Mouse (Mus musculus) lung, postnatal 14 days (tissue): ENCODE measurements around the gene Ppara.

Source experiments
- DNase-seq: peaks from one replicate; pipeline ENCODE4 v3.0.0; 2021

Ppara gene

GRCm38 (mm10) chr15:85705566-85706332 is 29.0 kb upstream of the Ppara start:
- no peak for DNase-seq

- no peak for DNase-seq
Measured at GRCm38 (mm10) chr15:85706527-85706926, 28.3 kb upstream of the Ppara start.

DNA sequence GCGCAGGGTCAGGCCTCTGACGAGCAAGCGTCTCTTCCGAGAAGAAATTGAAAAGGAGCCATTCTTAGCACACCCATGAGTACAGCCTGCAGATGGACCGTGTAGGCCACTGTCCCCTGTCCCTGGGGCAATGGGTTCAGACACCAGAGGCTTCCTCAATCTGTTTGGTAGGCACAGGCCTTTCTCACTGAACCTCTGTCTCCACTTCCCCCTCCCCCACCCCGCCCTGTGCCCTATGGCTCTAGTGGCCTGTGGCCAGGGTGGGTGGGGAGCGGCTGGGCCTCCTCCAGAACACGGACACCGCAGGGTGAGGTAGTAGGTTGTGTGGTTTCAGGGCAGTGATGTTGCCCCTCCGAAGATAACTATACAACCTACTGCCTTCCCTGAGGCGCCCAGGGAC is 27.8 kb upstream of the Ppara start:
- DNase-seq = no peak

DNA sequence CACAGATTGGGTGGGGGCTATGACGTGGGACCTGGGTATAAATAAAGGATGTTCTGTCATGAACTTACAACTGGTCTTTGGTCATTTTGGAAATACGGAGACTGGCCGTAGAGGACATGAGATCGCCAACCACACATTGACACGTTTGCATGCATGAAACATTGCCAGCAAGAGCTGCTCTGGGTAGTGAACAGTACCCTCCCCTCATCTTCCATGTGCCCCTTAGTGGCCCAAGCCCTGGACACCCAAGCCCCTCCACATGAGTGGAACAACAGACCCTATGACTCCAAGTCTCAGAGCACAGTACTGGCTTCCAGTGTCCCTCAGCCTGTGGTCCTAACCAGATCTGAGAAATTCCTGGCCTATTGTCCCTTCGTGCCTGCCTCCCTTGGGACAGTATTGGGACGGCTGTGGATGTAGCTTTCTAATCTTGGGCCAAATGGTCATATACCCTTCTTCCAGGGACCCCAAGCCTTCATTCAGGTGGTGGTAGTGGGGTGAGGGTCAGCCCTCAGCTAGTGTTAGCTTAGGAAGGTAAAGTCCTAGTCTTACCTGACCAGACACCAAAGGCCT is 27.2 kb upstream of the Ppara start:
- no peak for DNase-seq

GRCm38 (mm10) chr15:85708217-85708616 is 26.6 kb upstream of the Ppara start:
- DNase-seq = no peak

DNA sequence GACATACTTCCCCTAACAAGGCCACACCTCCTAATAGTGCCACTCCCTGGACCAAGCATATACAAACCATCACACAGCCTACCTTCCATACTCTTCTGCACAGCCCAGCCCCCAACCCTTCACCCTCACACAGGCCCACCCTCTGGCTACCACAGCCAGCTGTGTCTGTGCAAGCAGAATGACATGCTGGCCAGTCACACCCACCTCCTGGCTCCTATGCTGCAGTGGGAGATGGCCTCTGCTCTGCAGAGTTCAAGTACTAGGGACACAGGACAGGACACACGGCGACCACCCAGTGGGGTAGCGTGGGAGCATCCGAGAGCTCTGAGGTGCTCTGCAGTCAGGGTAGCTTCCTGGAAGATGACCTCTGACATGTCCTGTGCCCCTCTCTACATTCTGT is 25.9 kb upstream of the Ppara start:
- no peak for DNase-seq

- peak; percentile 92 for DNase-seq
Measured at GRCm38 (mm10) chr15:85709268-85709973, 25.4 kb upstream of the Ppara start.

GRCm38 (mm10) chr15:85710179-85710578 is 24.6 kb upstream of the Ppara start:
- peak; percentile 85 for DNase-seq

- no peak for DNase-seq
Measured at GRCm38 (mm10) chr15:85710641-85711580, 23.9 kb upstream of the Ppara start.

- no peak for DNase-seq
Measured at GRCm38 (mm10) chr15:85712565-85713168, 22.1 kb upstream of the Ppara start.

DNA sequence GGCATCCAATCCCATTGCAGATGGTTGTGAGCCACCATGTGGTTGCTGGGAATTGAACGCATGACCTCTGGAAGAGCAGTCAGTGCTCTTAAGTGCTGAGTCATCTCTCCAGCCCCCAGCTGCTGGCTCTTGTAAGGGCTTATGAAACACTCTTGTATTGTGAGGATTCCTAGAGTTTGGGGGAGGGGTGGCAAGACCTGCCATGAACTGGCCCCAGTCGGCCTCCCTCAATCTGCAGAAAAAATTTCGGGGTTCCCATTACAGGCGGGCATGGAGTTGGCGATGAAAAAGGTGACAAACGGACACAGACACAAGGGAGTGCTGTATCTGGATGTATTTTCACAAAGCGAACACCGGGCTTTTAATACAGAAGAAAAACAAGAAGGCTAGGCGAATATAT is 21.4 kb upstream of the Ppara start:
- no peak for DNase-seq

DNA sequence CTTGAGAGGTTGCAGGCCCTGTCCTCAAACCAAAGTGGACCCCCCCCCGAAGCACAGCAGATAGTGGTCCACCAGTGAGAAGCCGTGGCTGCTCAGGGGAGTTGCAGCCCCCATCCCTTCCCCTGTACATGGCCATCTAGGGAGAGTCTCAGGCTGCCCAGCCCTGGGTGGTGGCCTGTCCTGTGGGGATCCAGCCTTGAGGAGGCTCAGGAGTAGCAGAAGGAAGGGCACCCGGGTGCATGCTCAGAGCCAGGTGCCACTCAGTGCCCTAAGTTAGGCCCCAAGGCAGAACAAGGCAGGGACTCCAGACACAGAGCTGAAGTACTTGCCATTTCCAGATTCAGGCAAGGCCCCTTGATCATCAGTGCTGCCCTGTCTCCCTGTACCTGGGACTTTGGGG is 19.7 kb upstream of the Ppara start:
- no peak for DNase-seq

- DNase-seq = peak; percentile 88
Measured at GRCm38 (mm10) chr15:85716045-85716444, 18.7 kb upstream of the Ppara start.

DNA sequence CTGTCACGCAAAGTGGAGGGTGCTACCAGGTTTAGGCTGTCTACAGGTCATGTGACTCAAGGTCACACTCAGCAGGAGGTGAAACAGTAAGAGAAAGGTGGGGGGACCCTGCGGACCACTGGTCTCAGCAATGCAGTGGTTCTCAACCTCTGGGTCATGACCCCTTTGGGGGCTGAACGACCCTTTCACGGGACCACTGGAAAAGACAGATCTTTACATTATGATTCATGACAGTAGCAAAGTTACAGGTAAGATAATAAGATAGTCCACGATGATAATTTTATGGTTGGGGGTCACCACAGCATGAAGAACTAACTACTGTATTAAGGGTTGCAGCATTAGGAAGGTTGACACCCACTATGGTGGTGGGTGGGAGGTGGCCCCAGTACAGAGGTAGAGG is 18.2 kb upstream of the Ppara start:
- DNase-seq = no peak

DNA sequence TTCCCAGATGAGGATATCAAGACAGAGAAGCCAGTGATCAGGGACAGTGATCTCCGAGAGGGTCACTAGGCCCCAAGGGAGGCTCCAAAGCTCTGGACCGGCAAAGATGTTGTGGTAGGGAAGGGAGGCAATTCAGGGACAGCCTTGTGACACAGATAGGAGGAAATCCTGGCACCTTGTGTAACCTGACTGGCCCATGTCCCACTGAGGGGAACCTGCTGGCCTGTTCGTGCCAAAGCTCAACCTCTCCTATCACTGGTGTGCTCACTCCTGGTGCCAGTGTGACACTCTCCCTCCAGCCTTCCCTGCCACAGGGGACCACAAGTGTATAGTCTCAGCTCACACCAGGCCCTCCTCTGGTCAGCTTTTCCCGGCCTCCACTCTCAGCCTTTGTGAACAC is 17.8 kb upstream of the Ppara start:
- DNase-seq = no peak

- DNase-seq = no peak
Measured at GRCm38 (mm10) chr15:85717800-85718199, 17.0 kb upstream of the Ppara start.

DNA sequence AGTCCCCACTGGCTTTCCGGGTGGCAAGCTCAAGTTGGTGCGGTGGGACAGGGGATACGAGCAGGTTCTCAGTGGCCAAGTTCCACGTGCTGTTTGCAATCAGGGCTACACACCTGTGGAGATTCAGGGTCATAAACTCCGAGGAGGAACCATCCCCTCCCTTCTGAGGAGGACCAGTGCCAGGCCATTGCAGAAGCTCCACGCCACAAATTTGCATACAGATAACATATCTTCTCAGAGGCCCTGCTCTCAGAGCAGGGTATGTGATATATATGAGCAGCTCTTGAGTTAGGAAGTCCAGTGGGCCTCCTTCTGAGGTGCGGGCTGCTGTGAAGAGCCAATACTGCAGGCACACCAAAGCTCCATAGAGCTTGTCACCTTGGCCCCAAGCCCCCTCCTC is 15.8 kb upstream of the Ppara start:
- DNase-seq = no peak

- DNase-seq = no peak
Measured at GRCm38 (mm10) chr15:85720366-85720841, 14.4 kb upstream of the Ppara start.

- no peak for DNase-seq
Measured at GRCm38 (mm10) chr15:85724271-85725165, 10.3 kb upstream of the Ppara start.

DNA sequence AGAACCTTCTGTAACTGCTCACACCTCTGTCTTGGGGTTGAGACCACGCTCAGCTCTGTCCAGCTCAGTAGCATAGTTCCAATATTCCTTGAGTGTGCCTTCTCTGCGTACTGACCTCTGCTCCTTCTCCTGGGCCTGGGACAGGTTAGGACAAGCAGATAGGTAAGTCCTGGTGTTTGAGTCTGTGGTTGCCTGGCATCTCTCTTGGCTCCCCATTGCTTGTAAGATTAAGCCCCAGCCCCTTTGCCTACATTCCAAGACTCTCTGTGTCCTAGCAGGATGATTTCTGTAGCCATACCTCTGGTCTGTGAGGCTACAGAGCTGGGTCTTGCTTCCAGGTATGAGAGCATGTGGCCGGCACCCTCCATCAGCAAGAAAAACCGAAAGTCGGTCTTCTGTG is 6.6 kb upstream of the Ppara start:
- DNase-seq = no peak

- DNase-seq = no peak
Measured at GRCm38 (mm10) chr15:85729256-85729655, 5.5 kb upstream of the Ppara start.
